Mouse (Mus musculus) MEL (cell line): Measurements from ENCODE around the gene Mrpl39. TPM values are rescaled to one million over a fixed set of nuclear protein-coding genes. Genes with fewer than 3 reads are reported as not detected.

Experiments
- DNase-seq: peaks from one replicate; pipeline ENCODE4 v3.0.0; 2011; ENCODE audit warnings: low read depth, low spot score
- H3K27ac ChIP-seq: 2 replicates; pipeline ENCODE4 v1.5.1; 2012; ENCODE audit warnings: low read depth, mild to moderate bottlenecking, control low read depth, low read length, moderate library complexity; ENCODE audit not compliant: control insufficient read depth
- H3K27me3 ChIP-seq, 2 experiments: fragments of 150-350 bp in 1 of 2; sonication (generic) in 1 of 2; 2 replicates each; pipeline ENCODE4 v1.6.1; 2012; ENCODE audit warnings: low read length in 2 of 2, mild to moderate bottlenecking in 2 of 2, improper control_type of control experiment in 1 of 2, moderate library complexity in 1 of 2; ENCODE audit not compliant: insufficient read depth in 2 of 2, control insufficient read depth in 1 of 2
- H3K36me3 ChIP-seq, 2 experiments: 2 replicates each; pipeline ENCODE4 v1.6.1; 2012 to 2014; ENCODE audit warnings: low read length in 2 of 2, improper control_type of control experiment in 1 of 2, inconsistent platforms in 1 of 2, mild to moderate bottlenecking in 1 of 2; ENCODE audit not compliant: insufficient read depth in 2 of 2, control insufficient read depth in 1 of 2
- H3K4me1 ChIP-seq, 2 experiments: fragments of 150-350 bp in 1 of 2; sonication (generic) in 1 of 2; 2 replicates each; pipeline ENCODE4 v1.6.1; 2012; ENCODE audit warnings: low read length in 2 of 2, improper control_type of control experiment in 1 of 2, mild to moderate bottlenecking in 1 of 2; ENCODE audit not compliant: insufficient read depth in 2 of 2, control insufficient read depth in 1 of 2
- H3K4me3 ChIP-seq, 2 experiments: fragments of 150-350 bp in 1 of 2; sonication (generic) in 1 of 2; 2 replicates each; pipeline ENCODE4 v1.5.1; 2012; ENCODE audit warnings: low read depth in 2 of 2, low read length in 2 of 2, mild to moderate bottlenecking in 2 of 2, moderate library complexity in 2 of 2, control low read depth in 1 of 2, improper control_type of control experiment in 1 of 2; ENCODE audit not compliant: control insufficient read depth in 1 of 2, insufficient read depth in 1 of 2
- H3K79me2 ChIP-seq: 2 replicates; pipeline ENCODE4 v1.6.1; 2012; ENCODE audit warnings: mild to moderate bottlenecking, low read length, moderate library complexity; ENCODE audit not compliant: control insufficient read depth, poor library complexity, insufficient read depth
- H3K9ac ChIP-seq: 2 replicates; pipeline ENCODE4 v1.6.1; 2012; ENCODE audit warnings: low read depth, mild to moderate bottlenecking, control low read depth, low read length, moderate library complexity; ENCODE audit not compliant: control insufficient read depth, poor library complexity, severe bottlenecking
- H3K9me3 ChIP-seq: fragments of 150-350 bp; sonication (generic); replicated peaks from 2 replicates; pipeline ENCODE4 v1.6.1; 2012; ENCODE audit warnings: mild to moderate bottlenecking, low read length, improper control_type of control experiment, moderate library complexity; ENCODE audit not compliant: insufficient read depth
- CHD1 ChIP-seq: IDR thresholded peaks from 2 replicates; pipeline ENCODE4 v1.6.1; 2012; ENCODE audit warnings: low read depth, mild to moderate bottlenecking, inconsistent platforms, low read length, improper control_type of control experiment
- CHD2 ChIP-seq: IDR thresholded peaks from 2 replicates; pipeline ENCODE4 v1.6.1; 2011; ENCODE audit warnings: low read length, improper control_type of control experiment
- CTCF ChIP-seq, 3 experiments: IDR thresholded peaks in 2 of 3; conservative IDR thresholded peaks in 1 of 3; 2 replicates each; pipeline ENCODE4 v1.5.1; 2011 to 2012; ENCODE audit warnings: low read length in 3 of 3, low read depth in 2 of 3, mild to moderate bottlenecking in 2 of 3, improper control_type of control experiment in 1 of 3, inconsistent platforms in 1 of 3, mixed read lengths in 1 of 3, moderate library complexity in 1 of 3; ENCODE audit not compliant: control insufficient read depth in 1 of 3, insufficient read depth in 1 of 3, poor library complexity in 1 of 3, severe bottlenecking in 1 of 3
- E2F4 ChIP-seq: IDR thresholded peaks from 2 replicates; pipeline ENCODE4 v1.6.1; 2011; ENCODE audit warnings: low read depth, low read length, improper control_type of control experiment, borderline replicate concordance
- ELF1 ChIP-seq: IDR thresholded peaks from 2 replicates; pipeline ENCODE4 v1.6.1; 2014; ENCODE audit warnings: low read depth, mild to moderate bottlenecking, inconsistent platforms, low read length, improper control_type of control experiment, moderate library complexity
- GABPA ChIP-seq: IDR thresholded peaks from 2 replicates; pipeline ENCODE4 v1.6.1; 2012; ENCODE audit warnings: low read depth, mild to moderate bottlenecking, inconsistent platforms, low read length, improper control_type of control experiment, moderate library complexity
- KAT2A ChIP-seq: conservative IDR thresholded peaks from 2 replicates; pipeline ENCODE4 v1.6.1; 2012; ENCODE audit warnings: low read depth, low read length, improper control_type of control experiment, inconsistent platforms
- MAFK ChIP-seq: IDR thresholded peaks from 2 replicates; pipeline ENCODE4 v1.6.1; 2011; ENCODE audit warnings: low read depth, mild to moderate bottlenecking, low read length, improper control_type of control experiment, borderline replicate concordance
- MAX ChIP-seq: IDR thresholded peaks from 2 replicates; pipeline ENCODE4 v1.6.1; 2011; ENCODE audit warnings: low read length, improper control_type of control experiment
- MAZ ChIP-seq: IDR thresholded peaks from 2 replicates; pipeline ENCODE4 v1.6.1; 2012; ENCODE audit warnings: low read depth, mild to moderate bottlenecking, inconsistent platforms, low read length, improper control_type of control experiment
- MYB ChIP-seq: IDR thresholded peaks from 2 replicates; pipeline ENCODE4 v1.6.1; 2011; ENCODE audit warnings: mild to moderate bottlenecking, low read depth, low read length, improper control_type of control experiment
- MYC ChIP-seq: IDR thresholded peaks from 2 replicates; pipeline ENCODE4 v1.6.1; 2011; ENCODE audit warnings: low read depth, mild to moderate bottlenecking, low read length, improper control_type of control experiment, moderate library complexity
- NELFE ChIP-seq: IDR thresholded peaks from 2 replicates; pipeline ENCODE4 v1.6.1; 2011; ENCODE audit warnings: low read depth, low read length, improper control_type of control experiment
- NRF1 ChIP-seq: IDR thresholded peaks from 2 replicates; pipeline ENCODE4 v1.6.1; 2014; ENCODE audit warnings: low read depth, mild to moderate bottlenecking, inconsistent platforms, low read length, improper control_type of control experiment, moderate library complexity; ENCODE audit not compliant: poor library complexity, insufficient read depth, severe bottlenecking
- RAD21 ChIP-seq: IDR thresholded peaks from 2 replicates; pipeline ENCODE4 v1.6.1; 2011; ENCODE audit warnings: mild to moderate bottlenecking, low read depth, low read length, improper control_type of control experiment
- SIN3A ChIP-seq: IDR thresholded peaks from 2 replicates; pipeline ENCODE4 v1.6.1; 2012; ENCODE audit warnings: low read length, improper control_type of control experiment, inconsistent platforms
- SMC3 ChIP-seq: IDR thresholded peaks from 2 replicates; pipeline ENCODE4 v1.6.1; 2011; ENCODE audit warnings: low read depth, low read length, improper control_type of control experiment
- TAL1 ChIP-seq: IDR thresholded peaks from 2 replicates; pipeline ENCODE4 v1.6.1; 2012; ENCODE audit warnings: mild to moderate bottlenecking, inconsistent platforms, low read length, moderate library complexity, mixed read lengths
- TBP ChIP-seq: IDR thresholded peaks from 2 replicates; pipeline ENCODE4 v1.8.0; 2011; ENCODE audit warnings: low read depth, low read length, improper control_type of control experiment
- TCF12 ChIP-seq: IDR thresholded peaks from 2 replicates; pipeline ENCODE4 v1.6.1; 2014; ENCODE audit warnings: low read depth, mild to moderate bottlenecking, inconsistent platforms, low read length, improper control_type of control experiment, moderate library complexity
- UBTF ChIP-seq: IDR thresholded peaks from 2 replicates; pipeline ENCODE4 v1.6.1; 2012; ENCODE audit warnings: low read depth, mild to moderate bottlenecking, inconsistent platforms, low read length, improper control_type of control experiment, moderate library complexity, borderline replicate concordance; ENCODE audit not compliant: insufficient read depth
- USF1 ChIP-seq: IDR thresholded peaks from 2 replicates; pipeline ENCODE4 v1.6.1; 2014; ENCODE audit warnings: low read depth, mild to moderate bottlenecking, inconsistent platforms, low read length, improper control_type of control experiment, moderate library complexity
- USF2 ChIP-seq, 2 experiments: IDR thresholded peaks; 2 replicates each; pipeline ENCODE4 v1.6.1; 2011 to 2012; ENCODE audit warnings: improper control_type of control experiment in 2 of 2, low read length in 2 of 2, borderline replicate concordance in 1 of 2, inconsistent platforms in 1 of 2, low read depth in 1 of 2, mild to moderate bottlenecking in 1 of 2; ENCODE audit not compliant: insufficient read depth in 1 of 2
- ZC3H11A ChIP-seq: IDR thresholded peaks from 2 replicates; pipeline ENCODE4 v1.6.1; 2012; ENCODE audit warnings: low read depth, mild to moderate bottlenecking, inconsistent platforms, low read length, improper control_type of control experiment
- ZNF384 ChIP-seq: IDR thresholded peaks from 2 replicates; pipeline ENCODE4 v1.6.1; 2012; ENCODE audit warnings: low read depth, mild to moderate bottlenecking, inconsistent platforms, low read length, improper control_type of control experiment
- polyA plus RNA-seq, 2 experiments: library from polyadenylated mRNA; stranded (reverse) in 1 of 2; unstranded in 1 of 2; fragments of >175 nt in 1 of 2; fragments of >200 nt in 1 of 2; gene quantifications; 2 replicates each; pipeline versions ENCODE4 v1.2.1 to v1.2.4; 2012; ENCODE audit warnings: low replicate concordance in 2 of 2, low read depth in 1 of 2; ENCODE audit not compliant: insufficient read length in 2 of 2, insufficient read depth in 1 of 2, missing spikeins in 1 of 2
- total RNA-seq: library from RNA; depleted of rRNA; stranded (reverse); fragments of 300-350 nt; gene quantifications from 2 replicates; pipeline ENCODE4 v1.2.3, GENCODE M21; 2012

Gene Mrpl39
- total and polyA plus RNA-seq, 3 experiments, result 48.3 to 50.9 TPM; not detected in 1

DNA sequence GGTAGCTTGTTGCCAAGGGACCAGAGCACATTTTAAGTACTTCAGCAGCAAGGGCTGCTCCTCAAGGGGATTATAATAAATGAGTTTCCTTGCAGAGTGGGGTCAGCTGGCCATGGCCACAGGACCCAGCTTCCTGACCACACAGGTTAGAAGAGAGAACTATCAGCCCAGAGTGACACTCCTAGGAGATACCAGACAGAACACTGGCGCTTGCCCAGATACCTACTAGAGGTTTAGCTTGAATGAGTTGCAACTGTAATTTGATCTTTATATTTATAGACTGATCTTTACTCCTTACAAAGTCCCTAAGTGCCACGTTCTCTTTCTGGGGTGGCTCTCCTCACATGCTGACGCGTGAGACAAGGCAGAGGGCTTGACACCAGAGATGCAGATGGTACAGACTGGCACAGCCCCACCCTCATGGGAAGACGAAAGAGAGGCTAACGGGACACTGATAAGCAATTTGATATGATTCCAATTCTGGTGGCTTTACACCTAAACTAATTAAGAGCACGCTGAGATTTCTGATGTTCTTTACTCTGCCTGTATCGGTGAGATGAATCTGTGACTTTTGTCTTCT is 30.8 kb downstream of the Mrpl39 start (continued):
- no peak for TF ChIP-seq ZNF384
- TF ChIP-seq MAX, result no peak
- TF ChIP-seq, all 39 proteins: peak for 0

DNA sequence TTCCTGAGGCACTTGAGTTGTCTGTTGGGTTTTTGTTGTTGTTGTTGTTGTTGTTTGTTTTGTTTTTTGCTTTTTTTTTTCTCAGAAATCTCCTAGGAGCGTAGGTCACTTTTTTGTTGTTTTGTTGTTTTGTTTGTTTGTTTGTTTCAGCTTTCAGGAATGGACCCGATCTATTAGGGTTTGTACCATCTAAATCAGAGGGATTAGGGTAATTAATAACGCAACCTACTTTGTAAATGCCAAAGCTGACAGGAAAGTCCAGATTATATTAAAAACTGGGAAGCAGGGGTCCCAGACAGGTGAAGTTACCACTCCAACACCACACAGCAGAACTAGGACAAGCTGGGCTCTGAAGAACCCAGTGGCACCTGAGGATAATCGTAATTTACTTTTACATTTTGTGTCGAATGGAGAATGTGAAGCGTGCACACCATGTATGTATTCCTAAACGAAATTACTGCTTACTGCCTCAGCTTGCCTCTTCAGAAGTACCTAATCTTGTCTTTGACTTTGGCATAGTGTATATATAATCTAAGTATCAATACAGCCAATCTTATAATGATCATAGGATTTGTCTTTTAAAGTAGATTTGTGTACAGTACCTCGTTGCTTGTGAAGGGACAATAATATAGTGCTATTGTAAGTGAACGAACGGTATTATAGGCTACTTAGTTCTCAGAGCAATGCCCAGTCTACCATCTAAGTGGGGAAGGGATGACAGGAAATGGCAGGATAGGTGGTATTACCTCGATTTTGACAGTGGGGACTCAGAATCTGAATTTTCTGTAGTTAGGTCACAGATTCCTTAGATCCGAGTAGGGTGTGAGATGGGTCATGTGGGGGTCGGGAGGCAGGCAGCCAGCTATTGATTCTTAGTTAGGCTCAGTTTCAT is 31.5 kb downstream of the Mrpl39 start:
- DNase-seq, result no peak
- Histone ChIP-seq H3K9me3 (no peaks in the 10 kb centered on the region), H3K4me1 (no peaks in the 10 kb centered on the region), H3K27ac (no peak overlapping the region), H3K36me3 (no peaks in the 10 kb centered on the region; a peak in 1 of 4 replicates), H3K9ac (no peak overlapping the region), H3K79me2 (no peaks in the 10 kb centered on the region), H3K27me3 (no peaks in the 10 kb centered on the region; a peak in 1 of 4 replicates), H3K4me3 (no peak overlapping the region)
- no peak for TF ChIP-seq USF2 (IDR thresholded peaks at IDR 0.05; ENCODE audit: borderline replicate concordance in 1 of 2, insufficient read depth in 1 of 2, low read depth in 1 of 2, low read length in 2 of 2)
- TF ChIP-seq GABPA, result no peak
- TF ChIP-seq MAFK, result no peak
- no peak for TF ChIP-seq USF1
- no peak for TF ChIP-seq TAL1
- no peak for TF ChIP-seq TCF12
- TF ChIP-seq MYC, result no peak
- no peak for TF ChIP-seq RAD21
- no peak for TF ChIP-seq TBP
- no peak for TF ChIP-seq CHD2

DNA sequence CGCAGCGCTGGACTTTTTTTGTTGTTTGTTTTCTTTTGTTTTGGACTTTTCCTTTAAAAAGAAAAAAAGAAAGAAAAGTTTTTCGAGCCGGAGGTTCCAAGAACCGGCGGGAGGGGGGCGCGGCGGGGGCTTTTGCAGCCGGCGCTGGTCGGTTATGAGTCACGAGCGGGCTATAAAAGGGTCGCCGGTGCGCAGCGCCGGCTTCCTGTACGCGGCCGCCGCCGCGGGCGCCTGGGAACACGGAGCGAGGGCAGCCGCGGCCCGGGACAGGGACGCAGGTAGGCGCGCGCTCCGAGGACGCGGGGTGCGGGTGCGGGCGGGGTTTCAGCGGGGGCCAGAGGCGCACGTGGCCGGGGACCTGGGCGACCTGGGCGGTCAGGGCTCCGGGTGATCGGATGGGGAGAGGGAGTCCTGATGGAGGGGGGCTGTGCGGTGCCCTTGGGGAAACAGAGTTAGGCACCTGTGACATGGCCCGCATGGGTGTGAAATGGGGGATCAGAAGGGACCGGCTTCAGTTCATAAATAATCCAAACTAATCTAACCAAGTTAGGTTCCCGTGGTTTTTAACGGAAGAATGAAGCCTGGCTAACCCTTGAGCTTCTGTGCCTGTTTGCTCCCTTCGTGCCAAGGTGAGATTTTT is 32.3 kb downstream of the Mrpl39 start:
- H3K79me2 ChIP-seq, result no peaks in the 10 kb centered on the region
- no peaks in the 10 kb centered on the region for H3K9me3 ChIP-seq
- peaks cover 0 to 5% of the 10 kb centered on the region in 2 experiments; a peak in 2 of 4 replicates for H3K4me1 ChIP-seq
- peaks cover 0 to 2% of the 10 kb centered on the region in 2 experiments; a peak in 2 of 4 replicates for H3K36me3 ChIP-seq
- H3K27ac ChIP-seq, result no peak overlapping the region
- H3K27me3 ChIP-seq, result no peaks in the 10 kb centered on the region; a peak in 1 of 4 replicates
- no peak for DNase-seq
- no peak overlapping the region for H3K9ac ChIP-seq
- H3K4me3 ChIP-seq, result no peak overlapping the region
- TF ChIP-seq ZC3H11A, result no peak
- TF ChIP-seq SIN3A, result no peak
- TF ChIP-seq E2F4, result no peak
- no peak for TF ChIP-seq MAZ
- no peak for TF ChIP-seq CHD1
- no peak for TF ChIP-seq UBTF
- no peak for TF ChIP-seq USF2 (IDR thresholded peaks at IDR 0.05; ENCODE audit: borderline replicate concordance in 1 of 2, insufficient read depth in 1 of 2, low read depth in 1 of 2, low read length in 2 of 2)
- no peak for TF ChIP-seq CTCF (IDR thresholded peaks at IDR 0.05 in 2 of 3, conservative IDR thresholded peaks at IDR 0.05 in 1 of 3; ENCODE audit: control insufficient read depth in 1 of 3, insufficient read depth in 1 of 3, low read depth in 2 of 3, low read length in 3 of 3, poor library complexity in 1 of 3, severe bottlenecking in 1 of 3)
- TF ChIP-seq NRF1, result no peak
- TF ChIP-seq USF1, result no peak
- TF ChIP-seq MYB, result no peak
- no peak for TF ChIP-seq ELF1
- no peak for TF ChIP-seq NELFE
- TF ChIP-seq SMC3, result no peak
- no peak for TF ChIP-seq KAT2A
- TF ChIP-seq TCF12, result no peak
- TF ChIP-seq TBP, result no peak
- TF ChIP-seq GABPA, result no peak
